10 mouse cellular contexts compared by ENCODE assay signal in the genomic region with DNA sequence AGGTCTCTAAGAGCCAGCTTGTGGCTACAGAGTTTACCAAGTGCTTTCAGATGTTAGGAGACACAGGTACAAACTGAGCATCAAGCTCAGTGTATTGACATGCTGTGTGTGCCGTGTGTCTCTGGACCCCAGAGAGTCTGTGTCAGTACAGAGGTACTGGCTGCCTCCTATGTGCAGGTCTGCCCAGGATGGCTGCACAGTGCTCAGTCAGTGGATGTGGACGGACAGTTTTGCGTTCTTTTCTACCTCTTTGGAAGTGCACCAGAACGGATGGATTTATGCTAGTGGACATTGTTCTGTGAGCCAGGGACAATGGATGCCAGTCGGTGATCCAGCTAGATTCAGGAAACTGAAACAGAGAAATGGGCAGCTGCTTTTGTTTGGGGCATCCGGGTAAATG.
"Had no signal": no experiment of that assay in that cellular context is flagged by ENCODE, and none has a peak within 500 bp of the region (broad histone marks: within the 10 kb centered on the region; RNA-seq: fewer than 3 reads in every experiment).

No protein-coding gene starts in this region.

- H3K36me3 ChIP-seq: liver, embryonic 15.5 days; midbrain, embryonic 13.5 days; neural tube, embryonic 13.5 days had no signal

- H3K4me3 ChIP-seq: limb, embryonic 10.5 days; liver, embryonic 15.5 days; midbrain, embryonic 13.5 days; neural tube, embryonic 13.5 days had no signal

- ATAC-seq: lung, postnatal 0 days; midbrain, embryonic 13.5 days had no signal

- H3K4me2 ChIP-seq: liver, embryonic 11.5 days; liver, embryonic 15.5 days; midbrain, embryonic 13.5 days; neural tube, embryonic 13.5 days had no signal

- DNase-seq: kidney, postnatal 25 days; lung, adult 2 months; lung, postnatal 4 days; thymus, postnatal 36 days had no signal

- H3K9ac ChIP-seq: liver, embryonic 15.5 days; midbrain, embryonic 13.5 days; neural tube, embryonic 13.5 days had no signal

- H3K27ac ChIP-seq: limb, embryonic 10.5 days; liver, embryonic 15.5 days; midbrain, embryonic 13.5 days; neural tube, embryonic 13.5 days had no signal

- H3K9me3 ChIP-seq: limb, embryonic 10.5 days; liver, embryonic 15.5 days; midbrain, embryonic 13.5 days; neural tube, embryonic 13.5 days had no signal

- H3K4me1 ChIP-seq: limb, embryonic 10.5 days; midbrain, embryonic 13.5 days; neural tube, embryonic 13.5 days had no signal

- H3K27me3 ChIP-seq: liver, embryonic 15.5 days; midbrain, embryonic 13.5 days; neural tube, embryonic 13.5 days had no signal
